Mouse (Mus musculus) left cerebral cortex, adult 9 months (tissue): ENCODE measurements around the gene Tmem135.

ENCODE experiments used
- DNase-seq, 2 experiments: peaks; one replicate each; pipeline ENCODE4 v3.0.0; 2022; ENCODE audit warnings: low spot score in 2 of 2

Gene Tmem135

DNA sequence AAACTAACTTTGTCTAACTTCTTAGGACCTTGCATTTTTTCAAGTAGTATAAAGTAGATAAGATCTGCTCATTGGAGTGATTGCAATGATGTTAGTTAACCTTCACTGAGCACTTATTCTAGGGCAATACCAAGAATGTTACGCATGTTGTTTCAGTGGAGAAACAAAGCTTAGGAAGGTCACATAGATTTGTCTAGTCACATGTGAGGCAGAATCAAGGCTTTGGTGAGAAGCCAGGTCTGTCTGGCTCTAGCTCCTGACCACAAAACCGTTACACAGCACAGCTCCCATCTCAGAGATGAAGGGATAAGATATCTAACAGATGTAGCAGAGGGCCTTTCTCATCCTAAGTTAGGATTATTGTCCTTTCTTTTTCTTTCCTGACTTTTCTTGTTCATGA lies 13.4 kb downstream of the Tmem135 start:
- no peak for DNase-seq

DNA sequence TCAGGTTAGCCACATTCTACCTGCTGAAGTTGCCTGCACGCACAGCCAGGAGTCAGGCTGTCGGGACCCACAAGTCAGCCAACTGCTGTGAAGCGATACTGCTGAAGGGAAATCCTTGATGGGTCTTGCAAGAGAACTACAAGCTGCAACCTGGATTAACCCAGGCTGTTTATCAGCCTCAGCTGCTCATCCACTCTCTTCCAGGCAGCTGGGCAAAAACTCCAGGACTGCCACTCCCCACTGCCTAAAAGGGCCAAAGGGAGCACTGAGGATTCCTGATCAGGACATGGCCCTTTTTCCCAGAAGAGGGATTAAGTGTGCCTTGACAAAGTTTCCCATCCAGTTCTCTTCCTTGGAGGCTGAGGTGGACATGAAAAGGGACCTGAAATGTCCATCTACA lies 15.0 kb downstream of the Tmem135 start:
- DNase-seq, result no peak

DNA sequence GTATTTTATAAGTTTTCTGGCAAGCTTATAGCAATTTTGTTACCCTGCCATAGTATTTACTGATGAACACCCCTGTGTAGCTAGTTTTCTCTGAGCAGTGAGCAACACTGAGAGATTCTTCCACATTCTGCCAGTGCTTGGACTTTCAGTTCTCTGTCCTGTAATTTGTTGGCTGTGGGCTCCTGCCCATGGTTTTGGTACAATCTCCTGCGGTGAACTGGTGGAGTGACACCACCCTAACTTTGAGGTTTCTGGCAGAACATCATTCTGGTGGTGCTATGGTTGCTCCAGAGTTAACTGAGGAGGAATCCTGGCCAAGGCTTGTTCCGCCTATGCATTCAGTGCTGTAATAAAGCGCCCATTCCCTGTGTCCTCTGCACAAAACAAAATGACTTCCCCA lies 21.1 kb downstream of the Tmem135 start:
- DNase-seq, result no peak

DNA sequence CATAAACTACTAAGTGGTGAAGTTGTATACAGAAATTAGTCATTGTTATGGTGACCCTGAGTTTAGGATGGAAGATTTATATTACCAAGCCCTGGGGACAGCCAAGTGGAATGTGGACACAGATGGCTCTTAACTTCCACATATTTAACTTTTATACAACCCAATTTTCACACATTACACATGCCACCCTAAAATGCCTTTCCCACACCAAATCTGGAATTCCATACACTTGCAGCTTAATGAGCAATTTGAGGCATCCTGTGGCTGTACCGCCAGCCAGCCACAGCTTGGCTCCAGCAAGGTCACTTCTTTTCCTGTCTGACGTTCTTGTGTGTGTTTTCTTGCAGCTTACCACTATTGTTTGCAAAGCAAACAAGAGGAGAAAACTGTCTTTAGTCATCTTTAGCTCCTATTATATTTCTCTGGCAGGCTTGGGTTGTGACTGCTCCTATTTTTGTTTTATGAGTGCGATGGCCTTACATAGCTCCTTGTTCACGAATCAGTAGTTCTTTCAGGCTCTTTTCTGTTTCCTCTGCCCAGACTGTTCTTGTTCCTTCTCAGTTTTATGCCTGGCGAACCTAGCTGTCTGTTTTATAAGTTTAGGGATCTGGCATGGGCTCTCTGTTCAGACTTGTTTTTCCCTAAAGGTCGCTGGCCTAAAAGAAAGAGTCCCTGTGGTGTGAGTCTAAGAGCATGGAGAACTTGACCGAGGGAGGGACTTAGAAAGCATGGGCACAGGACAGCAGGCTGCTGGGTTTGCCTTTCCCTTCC lies 22.9 kb downstream of the Tmem135 start:
- DNase-seq, result no peak

DNA sequence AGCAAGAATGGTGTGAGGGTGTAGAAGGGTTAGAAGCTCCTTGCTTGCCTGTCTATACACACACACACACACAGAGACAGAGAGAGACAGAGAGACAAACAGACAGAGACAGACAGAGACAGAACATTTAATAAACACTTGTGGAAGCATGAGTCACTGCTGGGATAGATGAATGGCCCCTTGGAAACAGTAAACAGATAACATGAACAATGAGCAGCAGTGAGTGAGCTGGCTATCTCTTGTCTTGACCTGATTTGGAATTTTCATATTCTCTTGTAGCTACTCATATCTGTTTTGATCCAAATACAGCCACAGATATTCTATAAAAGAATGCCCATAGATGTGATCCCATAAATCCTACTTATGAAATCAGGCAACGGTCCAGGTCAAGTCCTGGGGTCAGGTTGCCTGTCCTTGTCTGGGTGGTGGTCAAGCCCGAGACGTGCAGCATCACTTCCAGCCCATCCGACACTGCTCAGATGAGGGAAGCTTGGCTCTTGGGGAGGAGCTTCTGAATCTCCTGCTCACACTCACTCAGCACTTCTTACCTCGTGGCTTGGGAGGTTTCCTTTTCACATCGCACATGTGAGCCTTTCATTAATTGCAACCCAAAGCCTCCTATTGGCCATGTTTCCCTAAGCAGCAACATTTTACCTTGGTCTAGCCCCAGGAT lies 32.3 kb downstream of the Tmem135 start:
- no peak for DNase-seq

DNA sequence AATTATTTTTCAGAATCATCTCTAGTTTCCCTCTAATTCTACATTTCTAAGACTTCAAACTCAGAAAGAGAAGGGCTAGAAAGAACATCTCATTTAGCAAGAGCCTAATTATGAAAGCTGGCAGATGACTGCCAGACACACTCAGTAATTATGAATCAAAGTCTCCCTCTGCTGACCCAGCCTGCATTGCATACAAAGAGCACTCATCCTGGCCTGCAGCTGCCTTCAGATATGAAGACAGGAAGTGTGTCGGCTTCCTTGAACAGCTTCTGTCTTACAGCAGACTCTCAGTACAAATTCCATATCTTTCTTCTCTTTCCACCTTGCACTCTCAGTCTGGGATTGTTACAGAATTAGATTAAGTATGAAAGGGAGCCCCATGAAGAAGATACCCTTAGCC lies 33.1 kb downstream of the Tmem135 start:
- DNase-seq, result peak in 1 of 2 experiments; percentile 42

DNA sequence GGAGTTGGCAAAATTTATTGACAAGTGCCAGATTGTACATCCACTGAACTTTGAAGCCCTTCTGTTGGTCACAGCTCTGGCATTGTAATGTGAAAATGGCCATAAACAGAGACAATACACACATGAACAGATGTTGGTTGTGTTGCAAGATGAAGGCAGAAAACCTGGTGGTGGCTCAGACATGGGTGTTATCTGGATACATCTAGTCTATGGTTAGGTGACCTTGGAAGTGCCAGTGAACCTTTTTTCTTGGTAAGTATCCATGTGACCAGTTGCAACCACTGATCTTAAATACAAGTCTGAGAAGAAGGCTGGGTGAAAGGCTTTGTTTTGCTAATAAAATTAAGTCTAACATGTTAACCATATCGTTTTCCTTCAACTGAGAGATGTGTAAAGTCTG lies 33.9 kb downstream of the Tmem135 start:
- no peak for DNase-seq

DNA sequence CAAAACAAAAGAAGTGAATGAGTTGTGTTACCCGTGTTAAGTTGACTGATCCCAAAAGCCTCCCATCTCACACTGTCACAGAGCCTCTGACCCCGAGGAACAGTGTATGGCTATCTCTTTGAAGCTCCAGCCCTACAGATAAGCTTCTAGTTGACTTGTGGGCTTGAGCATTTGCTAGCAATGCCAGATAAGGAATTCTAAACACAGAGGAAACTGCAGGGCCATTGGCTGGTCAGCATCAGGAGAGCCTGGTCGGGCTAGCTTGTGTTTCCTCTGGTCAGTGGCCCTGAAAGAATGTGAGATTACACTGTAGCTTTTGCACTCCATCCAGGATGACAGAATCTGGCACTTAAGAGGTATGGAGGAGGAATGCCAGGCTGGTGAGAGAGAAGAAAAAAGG lies 36.4 kb downstream of the Tmem135 start:
- DNase-seq, result no peak

DNA sequence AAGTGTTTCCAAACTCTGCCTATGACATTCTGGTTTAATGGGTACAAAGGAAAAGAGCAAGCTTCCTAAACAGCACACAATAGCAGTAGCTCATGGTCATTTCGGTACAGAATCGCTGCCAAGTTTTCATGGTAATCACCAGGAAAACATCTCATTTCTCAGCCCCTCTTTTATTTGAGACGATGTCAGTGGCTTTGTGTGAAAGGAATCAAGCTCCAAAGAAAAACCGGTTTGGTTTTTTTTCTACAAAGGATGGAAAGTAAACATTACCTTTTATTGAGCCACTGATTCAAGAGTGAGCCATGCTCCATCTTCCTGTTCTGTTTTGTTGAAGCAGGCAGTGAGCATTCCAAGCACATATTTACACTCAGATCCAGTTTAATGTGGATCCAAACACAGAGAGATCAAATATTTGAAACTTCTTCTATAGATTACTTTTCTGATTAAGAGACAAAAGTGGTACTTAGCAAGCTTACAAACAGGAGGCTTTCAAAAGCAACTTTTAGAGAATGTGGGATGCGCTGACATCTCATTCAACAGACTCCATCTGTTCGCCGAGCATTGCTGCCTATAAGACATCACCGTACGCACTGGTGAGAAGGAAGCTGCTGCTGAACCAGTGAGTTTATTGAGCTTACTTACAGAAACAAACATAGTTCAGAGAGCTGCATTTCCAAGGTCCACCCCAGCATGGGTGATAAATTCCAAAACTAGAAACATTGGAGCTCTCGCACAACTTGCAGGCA lies 38.7 kb downstream of the Tmem135 start:
- peak in 1 of 2 experiments; percentile 34 for DNase-seq

DNA sequence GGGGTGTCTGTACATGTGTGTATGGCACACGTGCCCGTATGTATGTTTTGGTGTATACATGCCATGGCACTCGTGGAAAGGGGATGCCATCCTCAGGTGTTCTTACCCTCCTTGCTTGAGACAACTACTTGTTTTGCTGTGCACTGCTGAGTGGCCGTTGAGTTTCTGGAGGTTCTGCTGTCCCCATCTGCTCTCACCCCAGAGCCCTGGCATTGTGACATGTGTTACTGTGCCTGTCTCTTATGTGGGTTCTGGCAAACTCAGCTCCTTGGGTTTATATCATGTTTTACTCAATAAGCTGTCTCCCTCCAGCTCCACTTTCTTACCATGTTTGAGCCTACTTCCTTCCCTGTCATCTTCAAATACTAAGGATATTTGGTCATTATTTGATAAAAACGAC lies 40.0 kb downstream of the Tmem135 start:
- DNase-seq, result no peak

DNA sequence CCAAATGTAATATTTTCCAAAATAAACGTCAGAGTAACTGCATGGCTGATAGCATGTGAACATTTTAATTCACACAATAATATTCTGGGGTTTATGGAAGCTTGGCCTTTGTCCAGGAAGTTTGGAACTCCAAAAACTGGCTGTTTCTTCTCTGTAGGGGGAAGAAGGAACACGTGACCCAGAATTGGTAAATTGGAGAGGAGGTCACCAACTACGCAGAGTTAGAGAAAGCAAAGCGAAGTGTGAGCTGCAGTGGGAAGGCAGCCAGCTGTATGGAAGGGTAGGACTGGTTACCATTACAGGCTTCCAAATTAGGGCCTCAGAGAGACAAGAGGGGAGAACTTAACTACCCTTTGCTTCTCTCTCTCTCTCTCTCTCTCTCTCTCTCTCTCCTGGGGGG lies 47.7 kb downstream of the Tmem135 start:
- DNase-seq, result no peak

DNA sequence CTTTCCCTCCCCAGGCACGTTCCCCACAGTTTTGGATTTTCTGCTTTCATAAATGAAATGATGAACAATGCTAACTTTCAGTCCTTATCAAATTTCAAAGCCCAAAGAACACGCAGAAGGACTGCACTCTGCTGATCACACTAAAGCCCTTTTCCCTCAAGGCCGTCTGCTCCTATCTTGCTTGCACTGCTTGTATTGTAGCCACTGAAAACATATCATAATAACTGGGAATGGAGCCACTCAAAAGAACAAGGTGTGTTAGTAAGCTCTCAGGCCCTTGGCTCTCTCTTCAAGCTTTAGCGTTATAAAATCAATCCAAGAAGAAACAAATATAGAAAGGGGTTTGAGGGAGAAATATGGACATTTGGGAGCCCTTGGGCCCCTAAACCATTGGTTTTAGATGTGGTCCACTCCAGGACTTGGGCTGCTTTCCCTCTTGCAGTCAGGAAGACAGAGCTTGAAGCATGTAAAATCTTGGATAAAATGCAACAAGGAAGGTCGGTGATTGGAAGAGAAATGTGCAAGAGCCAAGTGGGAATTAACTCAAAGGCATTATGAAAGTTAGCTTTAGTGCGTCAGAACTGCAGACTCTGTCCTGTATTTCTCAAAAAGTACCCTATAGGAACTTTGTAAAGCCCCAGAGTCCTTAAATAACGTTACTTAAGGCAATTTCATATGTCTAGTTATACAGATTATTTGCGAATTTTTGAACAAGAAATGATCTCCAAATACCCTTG lies 48.3 kb downstream of the Tmem135 start:
- no peak for DNase-seq

DNA sequence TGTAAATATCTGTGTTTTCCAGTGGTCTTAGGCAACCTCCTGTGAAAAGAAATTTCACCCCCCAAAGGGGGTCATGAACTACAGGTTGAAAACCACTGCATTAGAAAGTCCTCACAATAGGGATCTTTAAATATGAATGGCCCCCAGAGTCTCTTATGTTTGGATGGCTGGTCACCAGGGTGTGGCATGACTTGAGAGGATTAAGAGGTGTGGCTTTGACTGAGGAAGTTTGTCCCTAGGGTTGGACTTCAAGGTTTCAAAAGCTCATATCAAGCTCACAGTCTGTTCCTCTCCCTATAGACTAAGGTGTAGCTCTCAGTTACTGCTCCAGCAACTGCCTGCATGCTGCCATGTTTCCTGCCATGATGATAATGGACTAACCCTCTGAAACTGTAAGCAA lies 62.0 kb downstream of the Tmem135 start:
- no peak for DNase-seq

DNA sequence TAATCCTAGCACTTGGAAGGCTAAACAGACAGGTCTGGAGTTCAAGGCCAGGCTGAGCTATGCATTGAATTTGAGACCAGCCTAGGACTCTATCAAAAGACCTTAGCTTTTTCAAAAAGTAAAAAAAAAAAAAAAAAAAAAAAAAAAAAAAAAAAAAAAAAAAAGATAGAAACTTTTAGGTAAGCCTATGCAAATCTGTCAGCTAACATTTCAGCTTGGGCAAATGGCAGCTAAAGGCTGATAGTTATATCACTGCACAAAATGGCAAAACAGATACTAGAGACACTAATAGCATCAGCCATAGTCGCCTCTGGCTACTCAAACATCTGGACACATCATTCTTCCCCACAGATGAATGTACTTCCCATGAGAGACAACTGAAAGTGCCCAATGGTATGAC lies 64.2 kb downstream of the Tmem135 start:
- no peak for DNase-seq

DNA sequence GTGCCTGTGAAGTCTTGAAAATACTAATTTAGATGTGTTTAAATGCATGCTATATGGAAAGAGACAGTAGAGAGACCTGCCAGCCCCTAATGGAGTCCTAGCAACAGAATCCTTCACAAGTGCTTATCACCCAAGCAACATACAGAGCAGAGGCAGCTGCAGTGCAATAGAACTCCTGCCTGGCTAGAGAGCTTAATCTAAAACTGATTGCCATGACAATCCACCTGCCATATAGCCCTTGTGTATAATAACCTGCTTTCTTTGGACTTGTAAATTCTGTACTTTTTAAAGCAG lies 64.9 kb downstream of the Tmem135 start:
- DNase-seq, result no peak

DNA sequence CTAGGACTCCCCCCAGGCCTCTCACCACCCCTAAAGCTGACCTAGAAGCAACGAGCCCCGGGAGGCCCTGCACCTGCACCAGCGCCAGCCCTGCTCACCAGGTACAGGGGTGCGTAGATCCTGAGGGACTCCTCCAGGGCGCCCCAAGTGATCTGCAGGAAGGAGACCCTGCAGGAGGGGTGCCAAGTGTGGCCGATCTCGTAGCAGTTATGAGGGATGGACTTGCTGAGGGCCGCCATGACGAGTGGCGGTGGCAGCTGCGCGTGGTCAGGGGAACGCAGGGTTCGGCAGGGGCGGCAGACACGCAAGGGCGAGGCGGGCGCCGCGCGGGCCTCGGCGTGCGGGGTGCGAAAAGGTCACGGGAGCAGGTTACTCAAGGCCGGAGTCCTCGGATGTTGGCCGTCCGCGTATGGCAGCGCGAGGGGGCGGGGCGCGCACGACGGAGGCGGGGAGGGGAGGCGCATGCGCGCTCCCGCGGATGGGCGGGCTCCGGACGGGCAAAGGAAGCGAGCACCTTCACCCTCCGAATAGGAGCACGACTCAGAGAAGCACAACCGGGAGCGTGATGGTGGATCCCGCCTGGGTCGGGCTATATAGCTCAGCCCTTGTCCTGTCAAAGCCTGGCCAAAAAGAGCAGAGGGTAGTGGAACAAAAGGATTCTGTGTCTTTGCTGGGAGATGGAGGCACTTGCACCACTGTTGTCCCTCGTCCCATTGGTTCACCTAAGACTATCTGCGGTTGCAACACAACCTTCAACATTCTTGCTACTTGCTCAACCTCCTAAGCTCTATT lies 65.5 kb downstream of the Tmem135 start:
- peak; percentile 77 to 92 for DNase-seq

DNA sequence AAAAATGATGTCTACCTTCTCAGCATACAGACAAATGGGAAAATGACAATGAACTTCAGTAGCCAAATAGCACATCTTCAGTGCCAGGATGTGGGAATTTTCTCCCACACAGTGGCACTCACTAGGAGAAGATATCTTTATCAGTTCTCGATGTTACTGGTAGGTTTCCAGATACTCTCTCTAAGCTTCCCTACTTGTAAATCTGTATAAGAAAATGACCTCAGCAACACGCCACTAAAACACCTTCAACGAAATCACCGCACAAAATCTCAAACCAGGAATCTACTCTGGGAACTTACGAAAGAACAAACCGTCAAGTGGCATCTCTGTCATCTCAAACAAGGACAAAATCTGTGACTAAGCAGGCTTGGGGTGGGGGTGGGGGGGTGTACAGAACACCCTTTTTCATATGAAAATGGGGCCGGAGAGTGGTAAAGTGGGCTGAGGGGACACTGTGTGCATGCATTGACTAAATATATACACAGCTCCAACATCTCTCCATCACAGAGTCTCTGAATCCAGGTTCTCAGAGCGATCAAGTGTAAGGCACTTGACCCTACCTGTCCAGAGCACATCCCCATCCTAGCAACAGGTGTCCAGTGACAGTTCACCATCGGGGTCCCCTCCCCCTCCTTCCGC lies 66.2 kb downstream of the Tmem135 start:
- DNase-seq, result peak in 1 of 2 experiments; percentile 7

DNA sequence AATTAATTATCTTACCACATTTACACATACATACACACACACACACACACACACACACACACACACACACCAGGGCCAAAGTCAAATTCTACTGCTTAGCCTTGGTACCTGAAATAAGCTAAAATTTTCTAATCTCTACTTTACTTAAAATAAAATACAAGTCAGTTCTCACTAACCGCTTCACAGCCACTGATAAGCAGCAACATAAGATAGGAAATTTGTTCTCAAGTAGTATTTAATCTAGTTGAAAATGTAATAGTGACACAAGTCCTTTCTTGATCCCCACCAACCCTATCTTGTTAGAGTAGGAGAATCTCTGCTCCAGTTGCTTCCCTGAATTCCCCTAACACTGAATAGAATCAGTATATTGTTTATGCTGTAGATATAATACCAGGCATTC lies 67.6 kb downstream of the Tmem135 start:
- no peak for DNase-seq

DNA sequence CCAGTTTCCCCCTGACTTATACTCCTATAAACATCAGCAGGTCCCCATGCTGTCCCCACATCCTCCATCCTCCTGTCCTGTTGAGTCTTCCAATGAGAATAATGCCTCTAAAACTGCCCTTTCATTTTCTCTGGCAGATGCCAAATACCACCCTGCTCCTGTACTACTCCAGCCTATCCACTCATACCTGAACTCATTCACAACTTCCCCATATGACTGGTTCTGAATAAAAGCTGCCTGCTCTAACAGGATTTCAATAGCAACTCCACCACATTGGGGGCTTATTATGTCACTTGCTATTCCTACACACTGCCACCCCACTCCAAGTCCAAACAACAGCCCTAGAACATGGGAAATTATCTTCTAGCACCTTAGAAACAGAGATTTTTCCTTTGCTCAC lies 68.7 kb downstream of the Tmem135 start:
- DNase-seq, result no peak

DNA sequence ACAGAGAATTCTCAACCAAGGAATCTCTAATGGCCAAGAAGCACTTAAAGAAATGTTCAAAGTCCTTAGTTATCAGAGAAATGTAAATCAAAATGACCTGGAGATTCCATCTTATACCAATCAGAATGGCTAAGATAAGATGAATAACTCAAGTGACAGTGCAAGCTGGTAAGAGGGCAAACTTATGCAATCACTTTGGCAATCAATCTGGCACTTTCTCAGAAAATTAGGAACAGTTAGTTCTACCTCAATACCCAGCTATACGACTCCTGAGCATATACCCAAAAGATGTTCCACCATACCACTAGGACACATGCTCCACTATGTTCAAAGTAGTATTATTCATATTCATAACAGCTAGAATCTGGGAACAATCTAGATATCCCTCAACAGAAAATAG lies 74.1 kb downstream of the Tmem135 start:
- no peak for DNase-seq

DNA sequence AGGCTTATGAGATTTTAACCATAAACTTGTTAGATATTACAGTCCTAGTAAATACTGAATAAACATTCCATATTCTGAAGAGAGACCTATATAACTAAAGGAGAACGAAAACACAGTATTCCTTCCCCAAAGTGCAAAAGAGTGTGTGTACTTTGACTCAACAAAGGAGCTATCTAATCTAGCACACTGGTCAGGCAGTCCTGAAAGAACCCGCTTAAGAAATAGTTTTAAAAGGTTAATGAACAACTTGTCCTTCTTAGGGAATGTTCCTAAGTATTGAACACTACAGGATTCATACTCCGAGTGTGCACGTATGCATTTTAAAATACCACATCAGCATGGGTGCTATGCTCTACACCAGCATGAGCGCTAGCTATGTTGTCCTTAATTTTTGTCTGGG lies 76.3 kb downstream of the Tmem135 start:
- DNase-seq, result no peak
